Mouse (Mus musculus) limb, embryonic 13.5 days (tissue): Measurements from ENCODE around the gene Bdh1. TPM values are rescaled to one million over a fixed set of nuclear protein-coding genes. Genes with fewer than 3 reads are reported as not detected.

ENCODE experiments used
- ATAC-seq: fragments of 200-750 bp; cut with Nextera tagmentation; 2 replicates; pipeline ENCODE4 v1.8.0; 2017; ENCODE audit warnings: low read depth, moderate number of reproducible peaks, moderate TSS enrichment; ENCODE audit not compliant: low FRiP score
- H3K27ac ChIP-seq: fragments of 300-500 bp; sonication (generic); 2 replicates; pipeline ENCODE4 v1.5.1; 2015; ENCODE audit warnings: inconsistent platforms, mild to moderate bottlenecking, moderate library complexity
- H3K27me3 ChIP-seq: fragments of 300-500 bp; sonication (generic); 2 replicates; pipeline ENCODE4 v1.6.1; 2015; ENCODE audit warnings: mild to moderate bottlenecking, inconsistent platforms
- H3K36me3 ChIP-seq: fragments of 300-500 bp; sonication (generic); 2 replicates; pipeline ENCODE4 v1.6.1; 2015; ENCODE audit warnings: inconsistent platforms, mild to moderate bottlenecking, moderate library complexity
- H3K4me1 ChIP-seq: fragments of 300-500 bp; sonication (generic); 2 replicates; pipeline ENCODE4 v1.6.1; 2015; ENCODE audit warnings: inconsistent platforms
- H3K4me2 ChIP-seq: fragments of 300-500 bp; sonication (generic); replicated peaks from 2 replicates; pipeline ENCODE4 v1.6.1; 2015; ENCODE audit warnings: inconsistent platforms, mild to moderate bottlenecking, moderate library complexity
- H3K4me3 ChIP-seq: fragments of 300-500 bp; sonication (generic); 2 replicates; pipeline ENCODE4 v1.5.1; 2015; ENCODE audit warnings: moderate library complexity, mild to moderate bottlenecking, inconsistent platforms
- H3K9ac ChIP-seq: fragments of 300-500 bp; sonication (generic); 2 replicates; pipeline ENCODE4 v1.6.1; 2015; ENCODE audit warnings: mild to moderate bottlenecking, inconsistent platforms
- H3K9me3 ChIP-seq: fragments of 300-500 bp; sonication (generic); 2 replicates; pipeline ENCODE4 v1.6.1; 2016; ENCODE audit warnings: inconsistent platforms
- WGBS: fragments of 180-500 bp; shearing (Covaris S2); methylation state at CpG from one replicate; pipeline ENCODE4 v1.1.7; 2015; 5-methylcytosine and 5-hydroxymethylcytosine counted together
- polyA plus RNA-seq: library from polyadenylated mRNA; unstranded; fragments of >200 nt; fragmentation: Nextera tagmentation; extraction: Ambion mirVana; gene quantifications from 2 replicates; pipeline ENCODE4 v1.2.1, GENCODE M21; 2015

Gene Bdh1
- polyA plus RNA-seq, 1 experiment from 2014 or later, result 25.0 TPM

DNA sequence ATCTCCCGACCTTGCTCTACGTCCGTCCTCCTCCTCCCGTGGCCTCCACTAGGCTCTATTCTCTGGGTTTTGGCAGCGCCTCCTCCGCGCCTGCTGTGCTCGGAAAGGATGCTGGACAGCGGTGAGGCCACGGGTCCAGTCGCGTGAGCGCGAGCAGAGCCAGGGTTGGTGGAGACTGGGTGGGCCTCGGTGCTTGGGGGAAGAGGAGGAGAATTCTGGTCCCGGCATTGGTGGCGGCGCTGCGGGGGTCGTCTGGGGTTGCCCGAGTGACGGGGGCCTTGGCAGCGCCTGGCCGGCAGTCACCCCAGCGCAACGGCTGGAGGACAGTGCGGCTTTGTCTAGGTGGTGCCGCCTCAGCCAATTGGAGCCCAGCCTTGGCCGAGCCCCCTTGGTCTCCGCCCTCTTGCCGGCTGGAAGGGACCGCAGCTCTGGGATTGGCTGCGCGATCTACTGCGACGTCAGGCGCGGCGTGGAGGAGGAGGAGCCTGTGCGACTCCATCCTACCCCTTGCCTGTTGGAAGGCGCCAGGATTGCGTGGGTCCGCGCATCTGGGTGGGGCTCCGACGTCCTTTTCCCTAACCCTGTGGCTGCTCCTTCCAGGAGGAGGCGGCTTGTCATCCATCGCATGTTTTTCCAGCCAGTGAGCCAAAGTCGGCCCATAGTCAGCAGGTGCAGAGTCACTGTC, 7.5 kb downstream of the Bdh1 start:
- Histone ChIP-seq H3K9me3 (no peaks in the 10 kb centered on the region), H3K4me3 (peak overlapping the region; percentile 56), H3K27ac (peak overlapping the region; percentile 82), H3K36me3 (no peaks in the 10 kb centered on the region), H3K27me3 (peaks cover 22% of the 10 kb centered on the region), H3K4me2 (peak overlapping the region; percentile 87), H3K9ac (peak overlapping the region; percentile 70), H3K4me1 (0 out of 2 replicates have a peak, but pooled peaks cover 8% of the 10 kb centered on the region)
- peak; percentile 98 for ATAC-seq
- WGBS, result under 1% methylated on average over 49 of the region's 49 CpGs

DNA sequence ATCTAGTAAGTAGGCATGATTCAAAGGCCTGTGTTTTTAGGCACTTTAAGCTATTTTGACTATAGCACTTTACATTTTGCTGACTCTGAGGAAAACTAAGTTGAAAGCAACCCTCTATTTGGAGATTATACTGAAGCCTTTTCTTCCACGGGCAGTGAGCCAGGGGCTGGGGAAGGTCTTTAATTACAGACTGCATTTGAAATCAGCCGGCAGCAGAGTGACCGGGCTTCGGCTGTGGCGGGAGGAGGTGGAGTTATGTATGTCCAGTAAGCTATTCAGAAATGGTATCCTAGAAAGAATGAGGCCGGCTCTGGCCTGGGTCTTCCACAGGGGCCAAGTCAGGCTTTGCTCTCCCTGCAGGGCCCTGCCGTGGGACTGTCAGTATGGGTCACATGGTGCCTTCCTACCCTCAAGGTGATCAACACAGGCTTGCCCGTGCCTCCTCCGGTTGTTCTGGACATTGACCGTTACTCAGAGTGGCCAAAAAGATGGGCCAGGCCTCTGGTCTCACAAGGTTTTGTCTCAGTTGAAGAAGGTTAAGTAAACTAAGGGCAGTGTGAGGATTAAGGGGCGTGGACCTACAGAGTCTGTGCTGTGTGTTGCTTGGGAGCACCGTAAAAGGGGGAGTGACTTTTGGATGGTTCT, 11.5 kb downstream of the Bdh1 start:
- no peak for ATAC-seq
- H3K9me3 ChIP-seq, result no peaks in the 10 kb centered on the region
- peaks cover 2% of the 10 kb centered on the region for H3K27me3 ChIP-seq
- 77% methylated on average over 12 of the region's 12 CpGs for WGBS
- H3K4me3 ChIP-seq, result no peak overlapping the region
- H3K9ac ChIP-seq, result no peak overlapping the region
- H3K27ac ChIP-seq, result peak overlapping the region; percentile 59; the same call in 1 of the 2 replicates
- 0 out of 2 replicates have a peak, but pooled peaks cover 3% of the 10 kb centered on the region for H3K4me1 ChIP-seq
- no peaks in the 10 kb centered on the region; the same call in 1 of the 2 replicates for H3K36me3 ChIP-seq
- H3K4me2 ChIP-seq, result no peak overlapping the region

DNA sequence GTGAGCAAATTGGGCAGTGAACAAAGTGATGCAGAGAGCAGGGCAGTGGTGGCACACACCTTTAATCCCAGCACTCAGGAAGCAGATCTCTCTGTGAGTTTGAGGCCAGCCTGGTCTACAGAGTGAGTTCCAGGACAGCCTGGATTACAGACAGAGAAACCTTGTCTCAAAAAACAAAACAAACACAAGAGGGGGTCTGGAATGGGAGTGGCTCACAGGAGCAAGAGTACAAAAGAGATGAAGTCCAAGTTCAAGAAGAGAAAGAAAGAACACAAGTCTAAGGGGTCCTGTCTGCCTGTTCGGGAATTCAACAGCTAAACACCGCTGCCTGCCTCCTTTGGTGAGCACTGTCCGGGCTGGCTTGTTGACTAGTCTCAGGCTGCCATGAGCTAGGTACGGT, 13.1 kb downstream of the Bdh1 start:
- Histone ChIP-seq H3K27me3 (no peaks in the 10 kb centered on the region), H3K4me2 (no peak overlapping the region), H3K36me3 (peaks cover 11% of the 10 kb centered on the region), H3K9me3 (no peaks in the 10 kb centered on the region), H3K27ac (no peak overlapping the region), H3K4me1 (0 out of 2 replicates have a peak, but pooled peaks cover under 1% of the 10 kb centered on the region), H3K4me3 (no peak overlapping the region), H3K9ac (no peak overlapping the region)
- 90% methylated on average over 4 of the region's 4 CpGs for WGBS
- ATAC-seq, result no peak

DNA sequence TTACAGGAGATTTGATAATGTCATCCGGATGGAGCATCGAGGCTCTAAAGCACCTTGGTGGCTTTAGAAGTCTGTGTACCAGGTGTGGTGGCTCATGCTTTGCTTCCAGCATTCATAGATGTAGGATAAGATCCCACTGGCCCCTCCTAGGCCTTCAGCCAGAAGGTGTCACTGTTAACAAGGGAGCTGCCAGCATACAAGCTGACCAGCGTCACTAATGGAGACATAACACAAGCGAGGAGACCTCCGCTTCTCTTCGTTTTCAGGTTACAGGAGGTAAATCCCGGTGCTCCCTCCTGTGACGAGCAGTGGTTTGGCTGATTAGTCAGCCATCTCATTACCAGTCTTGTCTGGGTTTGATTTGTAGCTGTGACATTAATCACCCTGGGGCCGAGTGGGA, 14.0 kb downstream of the Bdh1 start:
- 42% methylated on average over 9 of the region's 9 CpGs for WGBS
- Histone ChIP-seq H3K9ac (no peak overlapping the region), H3K27me3 (no peaks in the 10 kb centered on the region), H3K27ac (no peak overlapping the region), H3K9me3 (no peaks in the 10 kb centered on the region), H3K4me3 (no peak overlapping the region), H3K36me3 (peaks cover 13% of the 10 kb centered on the region), H3K4me2 (no peak overlapping the region), H3K4me1 (no peaks in the 10 kb centered on the region)
- ATAC-seq, result no peak

DNA sequence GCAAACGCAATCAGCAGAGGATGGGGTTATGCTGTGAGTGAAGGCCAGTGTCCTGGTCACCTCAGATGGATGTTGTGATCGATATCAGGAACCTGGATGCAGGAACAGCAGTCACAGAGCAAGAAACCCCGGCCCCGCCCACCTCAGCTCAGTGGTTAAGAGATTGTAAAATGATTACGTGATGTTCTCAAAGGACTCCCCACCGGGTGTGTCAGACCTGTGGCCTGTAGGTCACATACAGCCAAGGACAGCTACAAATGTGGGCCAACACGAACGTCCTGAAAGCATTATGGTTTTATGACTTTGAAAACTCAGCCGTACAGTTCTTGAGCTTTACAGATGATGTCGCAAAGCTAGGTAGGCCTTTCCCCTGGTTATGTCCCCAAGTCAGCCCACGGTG, 15.3 kb downstream of the Bdh1 start:
- ATAC-seq, result no peak
- H3K36me3 ChIP-seq, result peaks cover 18% of the 10 kb centered on the region
- no peaks in the 10 kb centered on the region for H3K9me3 ChIP-seq
- no peak overlapping the region for H3K9ac ChIP-seq
- H3K4me3 ChIP-seq, result no peak overlapping the region
- 77% methylated on average over 11 of the region's 11 CpGs for WGBS
- no peaks in the 10 kb centered on the region for H3K27me3 ChIP-seq
- H3K4me1 ChIP-seq, result no peaks in the 10 kb centered on the region
- no peak overlapping the region for H3K4me2 ChIP-seq
- H3K27ac ChIP-seq, result no peak overlapping the region

DNA sequence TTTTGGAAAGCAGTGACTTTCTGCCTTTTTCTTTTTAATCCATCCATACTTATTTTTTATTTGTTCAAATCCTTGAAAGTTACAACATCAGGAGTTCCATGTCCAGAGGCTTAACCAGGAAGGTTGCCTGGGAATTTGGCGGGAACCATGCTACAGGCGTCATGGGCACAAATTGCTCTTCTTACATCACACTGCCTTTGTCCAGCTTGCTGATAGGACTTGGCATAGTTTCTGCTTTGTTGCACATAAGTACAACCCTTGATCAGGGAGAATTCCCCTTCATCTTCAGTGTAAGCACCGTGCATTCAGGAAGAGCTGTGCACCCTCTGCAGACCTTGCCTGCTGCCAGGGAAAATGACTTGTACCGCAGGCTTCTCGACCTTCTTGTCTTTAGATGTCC, 17.4 kb downstream of the Bdh1 start:
- no peak overlapping the region for H3K4me2 ChIP-seq
- H3K36me3 ChIP-seq, result peaks cover 18% of the 10 kb centered on the region
- H3K27me3 ChIP-seq, result no peaks in the 10 kb centered on the region
- no peak overlapping the region for H3K27ac ChIP-seq
- H3K4me1 ChIP-seq, result no peaks in the 10 kb centered on the region
- ATAC-seq, result no peak
- H3K9me3 ChIP-seq, result no peaks in the 10 kb centered on the region
- WGBS, result 93% methylated on average over 5 of the region's 5 CpGs
- no peak overlapping the region for H3K4me3 ChIP-seq
- H3K9ac ChIP-seq, result no peak overlapping the region

DNA sequence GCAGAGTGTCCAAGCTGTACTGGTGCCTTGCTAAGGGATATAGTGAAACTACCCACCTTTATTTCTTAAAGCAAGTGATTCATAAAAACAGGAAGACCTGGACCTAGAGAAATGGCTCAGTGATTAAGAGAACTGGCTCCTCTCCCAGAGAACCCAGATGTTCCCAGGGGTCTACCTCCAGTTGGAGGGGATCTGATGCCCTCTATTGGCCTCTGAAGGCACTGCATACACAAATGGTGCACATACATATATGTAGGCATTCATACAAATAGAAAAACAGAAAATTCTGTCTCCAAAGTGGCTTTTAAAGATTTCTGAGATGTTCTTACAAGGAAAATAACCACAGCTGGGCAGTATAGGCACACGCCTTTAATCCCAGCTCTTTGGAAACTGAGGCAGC, 18.0 kb downstream of the Bdh1 start:
- Histone ChIP-seq H3K4me3 (no peak overlapping the region), H3K9me3 (no peaks in the 10 kb centered on the region), H3K27me3 (no peaks in the 10 kb centered on the region), H3K36me3 (peaks cover 18% of the 10 kb centered on the region), H3K4me2 (no peak overlapping the region), H3K27ac (no peak overlapping the region), H3K9ac (no peak overlapping the region), H3K4me1 (no peaks in the 10 kb centered on the region)
- 91% methylated on average over 1 of the region's 1 CpGs for WGBS
- ATAC-seq, result no peak

DNA sequence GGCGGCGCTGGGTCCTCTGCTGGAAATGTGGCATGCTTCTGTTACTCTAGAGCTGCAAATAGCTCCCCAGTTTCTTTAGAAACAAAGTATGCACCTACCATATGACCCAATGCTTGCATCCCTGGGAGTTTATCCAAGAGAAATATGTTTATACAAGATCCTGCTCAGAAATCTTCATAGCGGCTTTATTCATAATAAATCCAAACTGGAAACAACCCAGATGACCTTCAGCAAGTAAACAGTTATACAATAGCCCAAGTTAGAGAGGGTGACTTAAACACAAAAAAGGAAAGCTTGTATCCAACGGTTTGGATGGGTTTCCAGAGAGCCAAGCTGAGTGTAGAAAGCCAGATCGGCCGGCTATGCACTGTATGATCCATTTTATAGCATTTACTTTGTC, 22.4 kb downstream of the Bdh1 start:
- Histone ChIP-seq H3K27ac (no peak overlapping the region), H3K4me3 (no peak overlapping the region), H3K4me1 (no peaks in the 10 kb centered on the region), H3K4me2 (no peak overlapping the region), H3K9me3 (no peaks in the 10 kb centered on the region), H3K9ac (no peak overlapping the region), H3K36me3 (peaks cover 21% of the 10 kb centered on the region), H3K27me3 (no peaks in the 10 kb centered on the region)
- no peak for ATAC-seq
- 91% methylated on average over 6 of the region's 6 CpGs for WGBS

DNA sequence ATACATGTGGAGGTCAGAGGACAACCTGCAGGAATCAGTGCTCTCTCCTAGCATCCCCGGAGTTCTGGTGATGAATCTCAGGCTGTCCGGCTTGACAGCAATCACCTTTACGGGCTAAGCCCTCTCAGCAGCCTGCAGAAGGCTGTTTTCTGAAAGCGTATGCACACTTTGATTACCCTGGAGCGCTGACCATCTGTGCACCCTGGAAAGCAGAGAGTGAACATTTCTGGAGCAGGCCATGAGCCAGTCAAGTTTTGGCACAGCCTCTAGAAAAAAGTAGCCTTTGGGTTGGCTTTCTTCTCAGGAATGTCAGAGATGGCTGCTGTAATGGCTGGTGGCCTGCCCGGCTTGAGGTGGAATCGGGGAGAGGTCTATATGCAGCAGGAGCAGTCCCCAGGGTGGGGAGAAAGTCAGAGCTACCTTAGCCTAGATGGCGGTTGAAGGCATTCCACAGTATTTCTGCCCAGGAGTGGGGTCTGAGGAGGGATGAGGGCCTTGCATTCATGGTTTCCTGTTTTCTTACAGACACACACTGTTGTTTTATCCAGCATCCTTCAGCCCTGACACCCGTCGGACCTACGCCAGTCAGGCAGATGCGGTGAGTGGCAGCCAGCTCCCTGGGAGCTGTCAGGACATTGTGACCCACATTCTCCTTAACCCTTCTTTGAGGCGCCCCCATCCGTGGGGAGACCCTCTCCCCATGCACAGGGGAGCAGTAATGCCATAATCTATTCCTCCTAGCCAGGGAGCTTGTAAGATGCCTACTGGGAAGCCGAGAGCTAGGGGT, 24.2 kb downstream of the Bdh1 start:
- Histone ChIP-seq H3K4me3 (no peak overlapping the region), H3K4me1 (no peaks in the 10 kb centered on the region), H3K27ac (no peak overlapping the region), H3K27me3 (no peaks in the 10 kb centered on the region), H3K36me3 (peaks cover 21% of the 10 kb centered on the region; the same call in 1 of the 2 replicates), H3K4me2 (no peak overlapping the region), H3K9me3 (no peaks in the 10 kb centered on the region), H3K9ac (no peak overlapping the region)
- no peak for ATAC-seq
- WGBS, result 73% methylated on average over 15 of the region's 15 CpGs

DNA sequence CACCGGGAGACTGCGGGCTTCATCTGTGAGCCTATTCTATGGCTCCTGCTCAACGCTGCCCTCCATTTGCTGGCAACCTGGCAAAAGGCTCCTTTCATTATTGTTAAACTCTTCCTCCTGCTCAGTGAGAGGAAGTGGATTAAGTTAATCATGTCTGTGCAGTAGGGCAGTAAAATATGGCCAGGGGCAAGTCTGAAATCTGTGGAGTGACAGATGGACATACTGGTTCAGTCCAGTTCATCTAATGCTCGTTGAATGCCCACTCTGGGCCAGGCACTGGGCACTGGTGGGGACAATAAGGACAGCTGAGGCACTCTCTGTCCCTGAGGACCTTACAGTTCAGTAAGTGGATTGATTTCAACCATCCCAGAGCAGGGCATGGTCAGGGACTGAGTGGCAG, 27.9 kb downstream of the Bdh1 start:
- Histone ChIP-seq H3K9me3 (no peaks in the 10 kb centered on the region), H3K4me1 (peaks cover 11% of the 10 kb centered on the region), H3K9ac (no peak overlapping the region), H3K4me3 (no peak overlapping the region), H3K27me3 (no peaks in the 10 kb centered on the region), H3K36me3 (peaks cover 16% of the 10 kb centered on the region; the same call in 1 of the 2 replicates), H3K4me2 (no peak overlapping the region), H3K27ac (no peak overlapping the region)
- no peak for ATAC-seq
- 76% methylated on average over 4 of the region's 4 CpGs for WGBS

DNA sequence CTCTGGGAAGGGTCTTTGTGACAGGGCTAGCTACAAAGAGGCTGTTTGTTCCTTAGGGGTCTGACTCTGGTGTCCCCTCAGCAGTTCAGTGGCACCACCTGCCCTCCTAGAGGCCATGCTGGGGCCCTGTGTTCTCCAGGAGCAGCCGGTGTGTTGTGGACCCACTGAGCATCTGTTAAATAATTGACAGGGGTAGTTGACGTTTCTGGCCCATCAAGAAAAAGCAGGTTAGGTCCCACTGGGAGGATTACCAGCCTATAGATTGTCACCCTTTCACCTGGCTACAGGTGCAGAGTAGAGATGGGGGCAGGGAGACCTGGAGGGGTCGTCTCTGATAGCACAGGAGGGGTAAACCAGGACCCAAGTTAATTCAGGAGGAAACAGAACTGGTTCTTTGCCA, 29.2 kb downstream of the Bdh1 start:
- no peak overlapping the region for H3K4me2 ChIP-seq
- no peaks in the 10 kb centered on the region for H3K27me3 ChIP-seq
- no peak overlapping the region for H3K4me3 ChIP-seq
- H3K36me3 ChIP-seq, result peaks cover 16% of the 10 kb centered on the region; the same call in 1 of the 2 replicates
- H3K4me1 ChIP-seq, result peaks cover 11% of the 10 kb centered on the region
- no peak overlapping the region for H3K27ac ChIP-seq
- 66% methylated on average over 3 of the region's 3 CpGs for WGBS
- no peak for ATAC-seq
- no peak overlapping the region for H3K9ac ChIP-seq
- H3K9me3 ChIP-seq, result no peaks in the 10 kb centered on the region

DNA sequence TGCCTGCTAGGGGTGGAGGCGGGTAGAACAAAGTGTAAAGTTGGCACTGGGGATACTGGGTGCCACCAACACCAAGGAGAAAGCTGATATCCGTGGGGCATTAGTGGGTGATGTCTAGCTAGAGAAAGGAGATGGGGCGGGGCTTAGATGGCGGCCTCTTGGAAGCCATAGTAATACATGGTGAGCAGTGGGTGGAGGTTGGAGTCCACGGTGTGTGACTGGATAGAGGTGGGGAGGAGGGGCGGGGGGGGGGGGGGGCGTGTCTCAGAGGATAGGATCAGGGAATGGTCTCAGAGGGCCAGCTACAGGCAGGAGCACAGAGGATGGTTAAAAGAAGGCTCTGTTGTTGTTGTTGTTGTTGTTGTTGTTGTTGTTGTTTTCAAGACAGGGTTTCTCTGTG, 30.4 kb downstream of the Bdh1 start:
- 79% methylated on average over 5 of the region's 7 CpGs for WGBS
- H3K36me3 ChIP-seq, result peaks cover 12% of the 10 kb centered on the region; the same call in 1 of the 2 replicates
- H3K4me1 ChIP-seq, result peaks cover 11% of the 10 kb centered on the region
- ATAC-seq, result no peak
- no peaks in the 10 kb centered on the region for H3K9me3 ChIP-seq
- H3K27ac ChIP-seq, result no peak overlapping the region
- no peak overlapping the region for H3K4me3 ChIP-seq
- no peaks in the 10 kb centered on the region for H3K27me3 ChIP-seq
- no peak overlapping the region for H3K4me2 ChIP-seq
- no peak overlapping the region for H3K9ac ChIP-seq
